Comparison of ENCODE assay signal across 26 mouse cellular contexts in genomic region chr13:48049796-48050195, GRCm38 (mm10).
"Had no signal": no experiment of that assay in that cellular context is flagged by ENCODE, and none has a peak within 500 bp of the region (broad histone marks: within the 10 kb centered on the region; RNA-seq: fewer than 3 reads in every experiment).

No protein-coding gene starts in this region.

- H3K27me3 ChIP-seq: heart, embryonic 12.5 days; hindbrain, embryonic 13.5 days; hindbrain, embryonic 15.5 days; intestine, embryonic 15.5 days; kidney, embryonic 15.5 days; limb, embryonic 13.5 days; limb, embryonic 15.5 days; liver, embryonic 12.5 days had no signal

- DNase-seq: gastrocnemius, postnatal 14 days; gastrocnemius, postnatal 36 days; heart, adult 18-20 months; heart, postnatal 14 days; heart, postnatal 36 days; kidney, adult 11 months; kidney, adult 2 months; kidney, adult 9 months; kidney, postnatal 14 days; kidney, postnatal 36 days; layer of hippocampus, adult 9-11 months; layer of hippocampus, postnatal 36 days; left cerebral cortex, postnatal 4 days had no signal

- ATAC-seq: hindbrain, postnatal 0 days; intestine, embryonic 15.5 days; liver, embryonic 12.5 days had no signal

- H3K9ac ChIP-seq: heart, embryonic 12.5 days; hindbrain, embryonic 13.5 days; hindbrain, embryonic 15.5 days; intestine, embryonic 15.5 days; kidney, embryonic 15.5 days; limb, embryonic 13.5 days; limb, embryonic 15.5 days; liver, embryonic 12.5 days; liver, embryonic 14.5 days had no signal

- H3K4me2 ChIP-seq: heart, embryonic 12.5 days; hindbrain, embryonic 13.5 days; hindbrain, embryonic 15.5 days; intestine, embryonic 15.5 days; kidney, embryonic 15.5 days; limb, embryonic 13.5 days; limb, embryonic 15.5 days; liver, embryonic 12.5 days had no signal

- H3K36me3 ChIP-seq: heart, embryonic 10.5 days; heart, embryonic 12.5 days; hindbrain, embryonic 13.5 days; hindbrain, embryonic 15.5 days; intestine, embryonic 15.5 days; kidney, embryonic 15.5 days; limb, embryonic 13.5 days; limb, embryonic 15.5 days; liver, embryonic 12.5 days had no signal

- H3K9me3 ChIP-seq: heart, embryonic 10.5 days; hindbrain, embryonic 13.5 days; hindbrain, embryonic 15.5 days; intestine, embryonic 15.5 days; kidney, embryonic 15.5 days; limb, embryonic 13.5 days; limb, embryonic 15.5 days had no signal

- H3K27ac ChIP-seq: heart, embryonic 10.5 days; hindbrain, embryonic 13.5 days; hindbrain, embryonic 15.5 days; hindbrain, postnatal 0 days; intestine, embryonic 15.5 days; kidney, embryonic 15.5 days; kidney, postnatal 0 days; layer of hippocampus, adult 2 months; limb, embryonic 13.5 days; limb, embryonic 15.5 days; liver, embryonic 12.5 days; liver, embryonic 14.5 days had no signal

- H3K4me3 ChIP-seq: heart, embryonic 10.5 days; heart, embryonic 12.5 days; hindbrain, embryonic 13.5 days; hindbrain, embryonic 15.5 days; intestine, embryonic 15.5 days; kidney, embryonic 15.5 days; layer of hippocampus, adult 2 months; limb, embryonic 13.5 days; limb, embryonic 15.5 days; liver, embryonic 12.5 days had no signal

- H3K4me1 ChIP-seq: heart, embryonic 10.5 days; intestine, embryonic 15.5 days; kidney, embryonic 15.5 days; liver, embryonic 12.5 days had no signal
